Mouse (Mus musculus) gastrocnemius, postnatal 14 days (tissue): Measurements from ENCODE around the gene Fhl5. TPM values are rescaled to one million over a fixed set of nuclear protein-coding genes. Genes with fewer than 3 reads are reported as not detected.

Experiments used
- total RNA-seq, 2 experiments: library from RNA; stranded (reverse); gene quantifications; 2 replicates each; pipeline ENCODE4 v1.2.3; 2021

Fhl5 gene
- total RNA-seq, 2 experiments from 2014 or later, result 4.6 to 7.5 TPM

Other genes with a start within 250 kb of the Fhl5 start
- gene Ufl1, start 38.9 kb upstream of the Fhl5 start, total RNA-seq, result 10 to 100 TPM; 31.0 to 31.3 TPM